Mouse (Mus musculus) kidney, embryonic 14.5 days (tissue): ENCODE results near the gene Atg5. TPM values are rescaled to one million over a fixed set of nuclear protein-coding genes. Genes with fewer than 3 reads are reported as not detected.

Experiments used
- ATAC-seq: fragments of 200-750 bp; cut with Nextera tagmentation; 2 replicates; pipeline ENCODE4 v1.8.0; 2017; ENCODE audit warnings: moderate number of reproducible peaks, mild to moderate bottlenecking, moderate TSS enrichment, moderate library complexity; ENCODE audit not compliant: low FRiP score, low TSS enrichment
- H3K27ac ChIP-seq: fragments of 300-500 bp; sonication (generic); 2 replicates; pipeline ENCODE4 v1.5.1; 2014; ENCODE audit warnings: low read depth, mild to moderate bottlenecking, low read length, moderate library complexity, mixed read lengths
- H3K27me3 ChIP-seq: fragments of 300-500 bp; sonication (generic); 2 replicates; pipeline ENCODE4 v1.6.1; 2014; ENCODE audit warnings: mild to moderate bottlenecking, low read length; ENCODE audit not compliant: control insufficient read depth, insufficient read depth
- H3K36me3 ChIP-seq: fragments of 300-500 bp; sonication (generic); 2 replicates; pipeline ENCODE4 v1.6.1; 2014; ENCODE audit warnings: low read length, mixed read lengths; ENCODE audit not compliant: control insufficient read depth, insufficient read depth
- H3K4me1 ChIP-seq: fragments of 300-500 bp; sonication (generic); 2 replicates; pipeline ENCODE4 v1.6.1; 2014; ENCODE audit warnings: low read length, mixed read lengths; ENCODE audit not compliant: control insufficient read depth, insufficient read depth
- H3K4me2 ChIP-seq: fragments of 300-500 bp; sonication (generic); replicated peaks from 2 replicates; pipeline ENCODE4 v1.6.1; 2014; ENCODE audit warnings: low read depth, mild to moderate bottlenecking, low read length
- H3K4me3 ChIP-seq: fragments of 300-500 bp; sonication (generic); 2 replicates; pipeline ENCODE4 v1.5.1; 2014; ENCODE audit warnings: mild to moderate bottlenecking, low read length
- H3K9ac ChIP-seq: fragments of 300-500 bp; sonication (generic); 2 replicates; pipeline ENCODE4 v1.6.1; 2014; ENCODE audit warnings: low read depth, mild to moderate bottlenecking, low read length, moderate library complexity
- H3K9me3 ChIP-seq: fragments of 300-500 bp; sonication (generic); 2 replicates; pipeline ENCODE4 v1.6.1; 2016; ENCODE audit warnings: low read length; ENCODE audit not compliant: control insufficient read depth
- WGBS: fragments of 180-500 bp; shearing (Covaris S2); extraction: QIAGEN DNeasy Blood & Tissue Kit; methylation state at CpG from one replicate; pipeline ENCODE4 v1.1.7; 2014; 5-methylcytosine and 5-hydroxymethylcytosine counted together
- polyA plus RNA-seq: library from polyadenylated mRNA; unstranded; fragments of >200 nt; fragmentation: Nextera tagmentation; extraction: Ambion mirVana; gene quantifications from 2 replicates; pipeline ENCODE4 v1.2.1, GENCODE M21; 2014

Gene Atg5
- polyA plus RNA-seq, 1 experiment from 2014 or later = 50.2 TPM

GRCm38 (mm10) chr10:44269211-44269610, 1.1 kb downstream of the Atg5 start:
- WGBS = 66% methylated on average over 2 of the region's 2 CpGs
- peaks cover 11% of the 10 kb centered on the region; the same call in 1 of the 2 replicates for H3K4me1 ChIP-seq
- peak overlapping the region; percentile 56 for H3K4me2 ChIP-seq
- no peaks in the 10 kb centered on the region for H3K27me3 ChIP-seq
- H3K9me3 ChIP-seq = no peaks in the 10 kb centered on the region
- peak overlapping the region; percentile 75; the same call in 1 of the 2 replicates for H3K9ac ChIP-seq
- no peaks in the 10 kb centered on the region for H3K36me3 ChIP-seq
- H3K4me3 ChIP-seq = peak overlapping the region; percentile 73
- H3K27ac ChIP-seq = no peak overlapping the region
- ATAC-seq = no peak

GRCm38 (mm10) chr10:44282323-44282722, 14.2 kb downstream of the Atg5 start:
- Histone ChIP-seq H3K9ac (no peak overlapping the region), H3K9me3 (no peaks in the 10 kb centered on the region), H3K4me1 (no peaks in the 10 kb centered on the region), H3K4me3 (no peak overlapping the region), H3K36me3 (peaks cover 14% of the 10 kb centered on the region), H3K27me3 (no peaks in the 10 kb centered on the region), H3K4me2 (no peak overlapping the region), H3K27ac (no peak overlapping the region)
- ATAC-seq = no peak
- 89% methylated on average over 1 of the region's 1 CpGs for WGBS

DNA sequence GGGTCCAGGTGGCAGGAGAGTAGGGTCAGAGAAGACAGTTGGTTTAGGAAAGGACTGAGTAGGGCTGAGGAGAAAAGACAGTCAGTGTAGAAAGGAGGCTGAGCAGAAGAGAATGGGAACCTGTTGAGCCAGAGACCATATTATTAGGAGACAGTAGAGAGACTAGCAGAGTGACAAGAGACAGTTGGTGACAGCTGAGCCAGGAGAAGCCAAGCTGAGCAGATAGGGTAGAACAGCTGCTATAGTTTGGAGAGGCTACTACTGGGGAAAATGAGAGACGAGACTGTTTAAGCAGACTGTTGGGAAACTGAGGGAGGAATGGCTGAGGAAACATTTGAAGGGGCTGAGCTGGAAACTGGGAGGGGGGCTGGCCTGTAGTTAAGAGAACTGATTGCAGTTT, 16.9 kb downstream of the Atg5 start:
- H3K9me3 ChIP-seq = no peaks in the 10 kb centered on the region
- peaks cover 21% of the 10 kb centered on the region for H3K36me3 ChIP-seq
- no peak overlapping the region for H3K27ac ChIP-seq
- 79% methylated on average over 1 of the region's 1 CpGs for WGBS
- H3K4me1 ChIP-seq = no peaks in the 10 kb centered on the region
- ATAC-seq = no peak
- H3K4me3 ChIP-seq = no peak overlapping the region
- no peak overlapping the region for H3K9ac ChIP-seq
- no peaks in the 10 kb centered on the region for H3K27me3 ChIP-seq
- no peak overlapping the region for H3K4me2 ChIP-seq

- no peak for ATAC-seq
- Histone ChIP-seq H3K9ac (no peak overlapping the region), H3K27ac (no peak overlapping the region), H3K9me3 (no peaks in the 10 kb centered on the region), H3K27me3 (no peaks in the 10 kb centered on the region), H3K36me3 (peaks cover 25% of the 10 kb centered on the region), H3K4me1 (no peaks in the 10 kb centered on the region), H3K4me2 (no peak overlapping the region), H3K4me3 (no peak overlapping the region)
- 89% methylated on average over 4 of the region's 4 CpGs for WGBS
Observed at GRCm38 (mm10) chr10:44285935-44286334, 17.8 kb downstream of the Atg5 start.

DNA sequence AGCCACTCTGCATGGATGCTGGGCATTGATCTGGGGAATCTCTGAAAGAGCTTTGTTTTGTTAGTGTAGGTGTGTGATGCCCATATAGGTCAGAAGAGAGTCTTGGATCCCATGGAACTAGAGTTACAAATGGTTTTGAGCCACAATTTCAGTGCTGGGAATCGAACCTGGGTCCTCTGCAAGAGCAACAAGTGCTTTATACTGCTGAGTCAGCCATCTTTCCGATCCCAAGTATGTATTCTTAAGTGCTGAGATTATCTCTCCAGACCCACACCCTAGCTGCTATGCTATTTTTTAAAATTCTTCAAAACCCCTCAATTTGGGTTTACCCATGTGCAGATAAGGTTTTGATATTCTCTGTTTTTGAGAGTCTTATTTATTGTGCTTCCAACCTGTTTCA, 22.7 kb downstream of the Atg5 start:
- H3K9me3 ChIP-seq = no peaks in the 10 kb centered on the region
- ATAC-seq = no peak
- H3K9ac ChIP-seq = no peak overlapping the region
- no peaks in the 10 kb centered on the region for H3K27me3 ChIP-seq
- WGBS = 85% methylated on average over 2 of the region's 2 CpGs
- no peak overlapping the region for H3K4me2 ChIP-seq
- no peaks in the 10 kb centered on the region for H3K4me1 ChIP-seq
- H3K4me3 ChIP-seq = no peak overlapping the region
- peaks cover 28% of the 10 kb centered on the region for H3K36me3 ChIP-seq
- no peak overlapping the region for H3K27ac ChIP-seq

GRCm38 (mm10) chr10:44292205-44292604, 24.0 kb downstream of the Atg5 start:
- no peaks in the 10 kb centered on the region for H3K27me3 ChIP-seq
- peaks cover 15% of the 10 kb centered on the region; the same call in 1 of the 2 replicates for H3K36me3 ChIP-seq
- no peak overlapping the region for H3K4me2 ChIP-seq
- no peaks in the 10 kb centered on the region for H3K9me3 ChIP-seq
- 46% methylated on average over 3 of the region's 3 CpGs for WGBS
- ATAC-seq = no peak
- H3K9ac ChIP-seq = no peak overlapping the region
- H3K4me3 ChIP-seq = no peak overlapping the region
- H3K27ac ChIP-seq = no peak overlapping the region
- H3K4me1 ChIP-seq = no peaks in the 10 kb centered on the region

GRCm38 (mm10) chr10:44299165-44299564, 31.0 kb downstream of the Atg5 start:
- Histone ChIP-seq H3K4me2 (no peak overlapping the region), H3K27me3 (no peaks in the 10 kb centered on the region), H3K9ac (no peak overlapping the region), H3K4me3 (no peak overlapping the region), H3K9me3 (no peaks in the 10 kb centered on the region), H3K4me1 (no peaks in the 10 kb centered on the region), H3K36me3 (peaks cover 14% of the 10 kb centered on the region), H3K27ac (no peak overlapping the region)
- no peak for ATAC-seq
- WGBS = 80% methylated on average over 9 of the region's 9 CpGs

DNA sequence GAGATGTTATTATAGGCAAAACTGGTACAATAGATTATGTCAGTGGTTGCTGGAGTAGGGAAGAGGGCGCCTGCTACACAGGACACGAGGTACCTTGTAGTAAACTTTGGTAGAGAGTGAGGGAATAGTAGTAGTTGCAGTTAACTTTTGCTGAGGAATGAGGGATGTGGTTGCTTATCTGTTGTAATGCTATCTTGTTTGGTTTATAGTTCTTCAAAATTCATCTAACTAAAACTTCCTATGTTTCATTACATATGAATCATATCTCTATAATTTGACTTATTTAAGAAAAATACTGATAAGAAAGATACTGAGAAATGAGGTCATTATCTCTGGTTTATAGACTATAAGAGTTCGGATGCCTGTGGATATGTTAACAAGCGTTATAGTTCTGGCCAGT, 31.9 kb downstream of the Atg5 start:
- no peak overlapping the region for H3K9ac ChIP-seq
- no peak overlapping the region for H3K4me2 ChIP-seq
- H3K27ac ChIP-seq = no peak overlapping the region
- H3K36me3 ChIP-seq = peaks cover 18% of the 10 kb centered on the region
- no peaks in the 10 kb centered on the region for H3K9me3 ChIP-seq
- no peak overlapping the region for H3K4me3 ChIP-seq
- ATAC-seq = no peak
- H3K4me1 ChIP-seq = no peaks in the 10 kb centered on the region
- 88% methylated on average over 4 of the region's 4 CpGs for WGBS
- H3K27me3 ChIP-seq = no peaks in the 10 kb centered on the region

- Histone ChIP-seq H3K4me3 (no peak overlapping the region), H3K27me3 (no peaks in the 10 kb centered on the region), H3K9me3 (no peaks in the 10 kb centered on the region), H3K4me2 (no peak overlapping the region), H3K27ac (no peak overlapping the region), H3K9ac (no peak overlapping the region), H3K4me1 (no peaks in the 10 kb centered on the region), H3K36me3 (peaks cover 17% of the 10 kb centered on the region)
- WGBS = 93% methylated on average over 15 of the region's 15 CpGs
- ATAC-seq = no peak
Observed at GRCm38 (mm10) chr10:44303648-44304329, 35.6 kb downstream of the Atg5 start.
